Mouse (Mus musculus) left cerebral cortex, postnatal 25 days (tissue): ENCODE measurements around the gene Prr5l. TPM values are rescaled to one million over a fixed set of nuclear protein-coding genes. Genes with fewer than 3 reads are reported as not detected.
"Not testable (repeated sequence)": the region's sequence is repeated elsewhere in the genome, so short reads cannot be mapped to it uniquely, and the experiment has no call there.

ENCODE experiments used
- DNase-seq, 2 experiments: peaks; one replicate each; pipeline ENCODE4 v3.0.0; 2022; ENCODE audit warnings: low spot score in 2 of 2, mixed read lengths in 1 of 2
- intact Hi-C: fragments of 180-260 bp; cut with DNase I; formaldehyde crosslinking; loops from one replicate; pipeline ENCODE4 v1.15.1; 2025
- total RNA-seq, 2 experiments: library from RNA; stranded (reverse); gene quantifications; 2 replicates each; pipeline ENCODE4 v1.2.3; 2021

Prr5l gene
- total RNA-seq, 2 experiments from 2014 or later = 7.7 to 7.8 TPM

GRCm38 (mm10) chr2:101745656-101746055, 137.2 kb downstream of the Prr5l start:
- intact Hi-C loops, DNase-seq: not testable (repeated sequence)

- no peak for DNase-seq
- intact Hi-C loops = no loop called here
Measured at GRCm38 (mm10) chr2:101742072-101742860, 140.6 kb downstream of the Prr5l start.

- intact Hi-C loops = no loop called here
- no peak for DNase-seq
Measured at GRCm38 (mm10) chr2:101741653-101742052, 141.2 kb downstream of the Prr5l start.

GRCm38 (mm10) chr2:101739914-101740313, 142.9 kb downstream of the Prr5l start:
- intact Hi-C loops = no loop called here
- no peak for DNase-seq

- DNase-seq = peak; percentile 37 to 42
- intact Hi-C loops = no loop called here
Measured at GRCm38 (mm10) chr2:101733564-101733963, 149.3 kb downstream of the Prr5l start.

GRCm38 (mm10) chr2:101732777-101733210, 150.0 kb downstream of the Prr5l start:
- intact Hi-C loops = no loop called here

GRCm38 (mm10) chr2:101730972-101731371, 151.9 kb downstream of the Prr5l start:
- peak in 1 of 2 experiments; percentile 13 for DNase-seq
- intact Hi-C loops = no loop called here

More at GRCm38 (mm10) chr2:101732777-101733210, 150.0 kb downstream of the Prr5l start:
- DNase-seq = no peak

GRCm38 (mm10) chr2:101729472-101729871, 153.4 kb downstream of the Prr5l start:
- intact Hi-C loops = no loop called here
- no peak for DNase-seq

GRCm38 (mm10) chr2:101727787-101728186, 155.0 kb downstream of the Prr5l start:
- DNase-seq = no peak
- intact Hi-C loops = no loop called here

- no peak for DNase-seq
- intact Hi-C loops = no loop called here
Measured at GRCm38 (mm10) chr2:101723333-101723881, 159.4 kb downstream of the Prr5l start.

GRCm38 (mm10) chr2:101722370-101723332, 160.2 kb downstream of the Prr5l start:
- DNase-seq = peak in 1 of 2 experiments; percentile 12
- intact Hi-C loops = no loop called here

GRCm38 (mm10) chr2:101721835-101722234, 161.0 kb downstream of the Prr5l start:
- no peak for DNase-seq
- intact Hi-C loops = no loop called here

GRCm38 (mm10) chr2:101717162-101717561, 165.7 kb downstream of the Prr5l start:
- intact Hi-C loops = no loop called here
- DNase-seq = no peak

- DNase-seq = no peak
- intact Hi-C loops = loop anchor here (2.0 kb wide), 1 partner anchor 81 kb away; no protein-coding TSS in a partner anchor
Measured at GRCm38 (mm10) chr2:101715650-101716323, 167.0 kb downstream of the Prr5l start.

- intact Hi-C loops = no loop called here
Measured at GRCm38 (mm10) chr2:101711608-101712007, 171.2 kb downstream of the Prr5l start.

GRCm38 (mm10) chr2:101705941-101706485, 176.8 kb downstream of the Prr5l start:
- intact Hi-C loops = loop anchor here (2.0 to 10.0 kb wide), 3 partner anchors 121 to 749 kb away; partner anchors contain the start of gene Fjx1

More at GRCm38 (mm10) chr2:101711608-101712007, 171.2 kb downstream of the Prr5l start:
- DNase-seq = no peak

GRCm38 (mm10) chr2:101699284-101699683, 183.5 kb downstream of the Prr5l start:
- intact Hi-C loops = no loop called here

More at GRCm38 (mm10) chr2:101705941-101706485, 176.8 kb downstream of the Prr5l start:
- DNase-seq = peak in 1 of 2 experiments; percentile 22

GRCm38 (mm10) chr2:101695584-101695983, 187.2 kb downstream of the Prr5l start:
- intact Hi-C loops = no loop called here
- DNase-seq = no peak

More at GRCm38 (mm10) chr2:101699284-101699683, 183.5 kb downstream of the Prr5l start:
- no peak for DNase-seq
